Mouse (Mus musculus): ENCODE results near the gene Btbd9. TPM values are rescaled to one million over a fixed set of nuclear protein-coding genes. Genes with fewer than 3 reads are reported as not detected.

Gene Btbd9
- total RNA-seq, 2 experiments from 2014 or later: 95.6 to 106 TPM

DNA sequence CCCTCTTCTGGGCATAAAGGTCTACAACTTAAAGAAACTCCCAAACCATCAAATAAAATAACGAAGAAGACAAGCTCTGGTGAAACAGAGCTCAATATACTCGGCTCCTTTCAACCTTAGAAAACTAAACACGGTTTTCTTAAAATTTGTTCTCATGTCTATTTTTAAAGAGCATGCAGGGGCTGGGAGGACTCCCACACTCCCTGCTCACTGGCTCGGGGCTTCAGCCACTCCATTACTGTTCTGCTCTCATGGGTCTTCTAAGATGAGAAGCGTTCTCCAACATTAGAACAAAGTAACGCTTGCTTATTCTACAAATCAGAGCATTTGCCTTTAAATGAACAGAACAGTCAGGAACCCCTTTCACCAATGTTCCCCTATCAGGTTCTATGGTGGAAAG lies 192.6 kb downstream of the Btbd9 start:
- peak in 1 of 2 experiments; percentile 72 for DNase-seq (ENCODE audit: low spot score in 2 of 2)
- intact Hi-C loops (cut with DNase I): no loop called here

DNA sequence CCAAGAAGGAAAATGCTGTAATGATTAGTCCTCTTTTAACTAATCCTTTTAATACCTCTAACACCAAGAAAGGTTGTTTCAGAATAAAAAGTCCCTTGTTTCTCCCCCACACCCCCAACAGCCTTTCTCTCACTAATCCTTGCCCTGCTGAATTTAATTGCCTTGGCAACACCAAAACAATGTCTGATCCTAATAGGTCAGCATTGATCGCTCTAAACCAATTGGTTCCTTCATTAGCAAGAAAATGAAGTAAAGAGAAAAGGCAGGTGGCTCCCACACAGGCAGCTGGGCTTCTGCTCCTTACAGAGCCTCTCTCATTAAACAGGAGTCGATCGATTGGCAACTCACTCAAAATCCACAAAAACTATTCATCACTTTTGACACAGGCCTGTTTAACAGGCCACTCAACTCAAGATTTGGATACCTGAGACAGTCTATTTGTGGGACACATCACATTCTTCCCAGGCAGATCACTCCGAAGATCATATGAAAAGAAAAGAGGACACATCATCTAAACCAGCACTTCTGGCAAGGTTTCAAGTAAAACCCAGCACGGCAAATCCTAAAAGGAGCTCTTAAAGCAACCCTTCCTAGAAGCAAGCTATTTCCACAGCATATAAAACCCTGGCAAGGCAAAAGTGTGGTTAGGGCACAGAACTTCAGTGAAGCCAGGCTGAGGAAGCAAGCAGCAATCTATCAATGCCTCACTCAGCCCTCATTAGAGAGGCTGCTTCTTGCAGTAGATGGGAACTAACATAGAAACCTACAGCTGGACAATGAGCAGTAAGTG lies 197.9 kb downstream of the Btbd9 start:
- intact Hi-C loops (cut with DNase I): no loop called here
- DNase-seq (ENCODE audit: low spot score in 2 of 2): peak in 1 of 2 experiments; percentile 66

- intact Hi-C loops (cut with DNase I): no loop called here
- no peak for DNase-seq (ENCODE audit: low spot score in 2 of 2)
Observed at GRCm38 (mm10) chr17:30377754-30378153, 198.5 kb downstream of the Btbd9 start.

- intact Hi-C loops (cut with DNase I): no loop called here
- DNase-seq (ENCODE audit: low spot score in 2 of 2): no peak
Observed at GRCm38 (mm10) chr17:30375107-30375506, 201.2 kb downstream of the Btbd9 start.

DNA sequence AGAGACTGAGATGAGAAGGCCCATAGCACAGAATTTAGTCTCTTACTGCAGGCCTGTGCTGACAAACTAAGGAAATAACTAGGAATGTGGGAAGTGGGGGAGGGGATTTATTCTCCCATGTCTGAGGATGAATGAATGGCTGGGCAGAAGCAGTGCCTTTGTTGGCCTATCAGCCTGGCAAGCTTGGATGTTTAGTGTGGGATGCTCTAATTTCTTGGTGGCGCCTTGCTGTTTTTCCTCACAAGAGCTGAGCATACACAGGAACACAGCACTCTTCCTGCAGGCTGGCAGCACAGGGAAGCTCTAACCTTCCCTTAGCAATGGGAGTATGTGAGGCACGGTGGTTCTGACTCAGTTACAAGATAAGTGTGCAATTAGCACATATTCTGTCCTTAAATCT lies 207.7 kb downstream of the Btbd9 start:
- intact Hi-C loops (cut with DNase I): no loop called here

DNA sequence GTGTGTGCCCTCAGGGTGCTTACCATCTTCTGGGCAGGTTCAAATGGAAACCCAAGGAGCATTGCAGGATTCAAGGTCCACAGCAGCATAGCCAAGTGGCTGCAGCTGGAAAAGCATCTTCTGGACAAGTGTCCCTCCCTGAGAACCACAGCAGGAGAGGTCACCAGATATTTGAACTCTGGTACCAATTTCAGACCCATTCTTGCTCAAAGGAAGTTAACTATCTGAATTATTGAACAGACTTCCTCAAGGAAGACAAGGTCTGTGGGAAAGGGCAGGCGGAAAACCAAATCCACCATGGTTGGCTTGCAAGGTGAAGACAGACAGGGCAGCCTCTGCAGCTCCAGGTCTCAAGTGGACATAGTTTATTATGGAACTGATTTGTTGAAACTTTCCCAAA lies 211.6 kb downstream of the Btbd9 start:
- DNase-seq (ENCODE audit: low spot score in 2 of 2): no peak
- intact Hi-C loops (cut with DNase I): no loop called here

More for the DNA sequence above, 207.7 kb downstream of the Btbd9 start:
- DNase-seq (ENCODE audit: low spot score in 2 of 2): no peak

GRCm38 (mm10) chr17:30363365-30363764 lies 212.9 kb downstream of the Btbd9 start:
- intact Hi-C loops (cut with DNase I): no loop called here
- no peak for DNase-seq (ENCODE audit: low spot score in 2 of 2)

- intact Hi-C loops (cut with DNase I): no loop called here
- no peak for DNase-seq (ENCODE audit: low spot score in 2 of 2)
Observed at GRCm38 (mm10) chr17:30360654-30361053, 215.6 kb downstream of the Btbd9 start.

- no peak for DNase-seq (ENCODE audit: low spot score in 2 of 2)
- intact Hi-C loops (cut with DNase I): no loop called here
Observed at GRCm38 (mm10) chr17:30359392-30359791, 216.9 kb downstream of the Btbd9 start.

GRCm38 (mm10) chr17:30355431-30355830 lies 220.9 kb downstream of the Btbd9 start:
- intact Hi-C loops (cut with DNase I): no loop called here

DNA sequence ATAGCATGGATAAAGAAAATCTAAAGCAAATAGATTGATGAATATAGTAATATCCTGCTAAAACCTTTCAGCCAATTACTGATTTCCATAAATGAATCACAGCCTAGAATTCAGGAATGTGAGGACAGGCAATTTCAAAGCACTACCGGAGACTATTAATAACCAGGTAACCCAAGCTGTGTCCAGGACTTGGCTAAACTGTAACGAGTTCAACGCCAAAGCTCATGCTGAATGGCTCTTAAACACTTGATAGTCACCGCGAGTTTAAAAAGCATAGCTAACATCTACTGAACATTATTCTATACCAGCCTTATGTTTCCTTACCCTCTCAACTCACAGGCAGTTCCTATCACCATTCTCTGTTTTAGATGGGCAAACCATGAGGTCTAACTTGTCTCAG lies 221.9 kb downstream of the Btbd9 start:
- DNase-seq (ENCODE audit: low spot score in 2 of 2): no peak
- intact Hi-C loops (cut with DNase I): no loop called here

More at GRCm38 (mm10) chr17:30355431-30355830, 220.9 kb downstream of the Btbd9 start:
- DNase-seq (ENCODE audit: low spot score in 2 of 2): no peak

DNA sequence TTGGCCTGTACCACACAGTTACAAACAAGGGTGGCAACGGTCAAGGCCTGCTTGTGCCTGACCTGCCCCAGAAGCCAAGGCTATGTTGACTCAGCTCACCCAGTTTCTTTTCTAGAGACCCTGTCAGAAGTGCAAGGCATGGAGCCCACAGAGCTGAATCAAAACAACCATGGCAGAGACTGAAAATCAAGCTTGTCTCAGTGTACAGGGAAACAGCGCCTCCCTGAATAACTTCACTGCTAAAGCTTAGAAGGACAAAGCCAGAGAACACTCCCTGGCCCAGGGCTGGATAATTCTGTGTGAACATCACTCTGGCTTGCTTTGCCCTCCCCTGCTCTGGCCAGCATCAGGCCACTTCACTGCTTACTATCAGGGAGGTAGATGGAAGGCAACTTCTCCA lies 228.3 kb downstream of the Btbd9 start:
- no peak for DNase-seq (ENCODE audit: low spot score in 2 of 2)
- intact Hi-C loops (cut with DNase I): no loop called here

- intact Hi-C loops (cut with DNase I): no loop called here
- no peak for DNase-seq (ENCODE audit: low spot score in 2 of 2)
Observed at GRCm38 (mm10) chr17:30347101-30347613, 229.1 kb downstream of the Btbd9 start.

- intact Hi-C loops (cut with DNase I): no loop called here
- no peak for DNase-seq (ENCODE audit: low spot score in 2 of 2)
Observed at GRCm38 (mm10) chr17:30345008-30345407, 231.3 kb downstream of the Btbd9 start.

DNA sequence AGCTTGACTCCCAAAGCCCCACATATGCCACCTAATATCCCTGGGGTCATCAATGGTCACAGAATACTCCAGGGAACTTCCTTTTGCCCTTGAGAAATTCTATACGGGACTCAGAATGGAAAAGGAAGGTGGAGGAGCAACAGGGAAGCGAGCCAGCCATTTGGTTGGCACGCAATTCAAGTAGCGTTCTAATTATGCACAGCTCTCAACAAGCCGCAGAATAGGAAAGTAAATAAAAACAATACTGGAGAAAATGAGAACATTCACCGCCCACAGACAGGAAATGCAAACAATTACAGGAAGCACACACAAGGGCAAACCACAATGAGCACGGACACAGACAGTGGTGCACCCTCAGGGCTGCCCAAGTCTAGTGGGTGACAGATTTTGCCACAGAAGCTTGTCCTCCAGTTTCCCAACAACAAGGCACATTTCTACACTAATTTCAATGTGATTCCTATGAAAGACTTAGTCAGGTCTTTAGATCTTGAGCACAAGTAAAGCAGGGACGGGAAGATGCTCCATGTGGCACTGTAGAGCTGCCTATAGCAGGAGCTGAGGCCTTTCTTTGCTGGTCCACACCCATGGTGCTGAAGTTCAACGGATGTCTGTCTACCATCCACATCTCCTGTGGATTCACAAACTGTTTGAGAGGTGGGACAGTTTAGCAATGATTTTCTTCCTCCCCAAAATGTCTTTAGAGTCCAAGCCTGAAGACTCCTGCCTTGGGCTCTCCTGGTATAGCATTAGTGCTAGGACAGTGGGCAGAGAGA lies 232.4 kb downstream of the Btbd9 start:
- DNase-seq (ENCODE audit: low spot score in 2 of 2): no peak
- intact Hi-C loops (cut with DNase I): no loop called here

DNA sequence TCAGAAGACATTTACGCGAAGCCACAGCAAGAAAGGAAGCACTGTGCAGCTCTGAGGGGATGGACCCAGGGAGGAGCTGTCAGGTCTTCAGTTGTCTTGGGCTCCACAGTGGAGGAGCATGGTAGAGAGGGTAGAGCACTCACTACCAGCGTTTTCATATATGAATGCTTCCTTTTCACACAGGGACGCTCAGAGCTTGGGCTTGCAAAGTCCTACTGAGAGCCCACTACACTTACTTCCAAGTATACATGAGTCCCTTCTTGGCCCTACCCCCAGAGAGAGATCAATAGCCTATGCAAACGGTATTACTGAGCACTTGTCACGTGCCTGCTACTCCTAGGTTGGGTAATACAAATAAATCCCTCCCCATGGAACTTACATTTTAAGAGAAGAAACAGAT lies 234.7 kb downstream of the Btbd9 start:
- DNase-seq (ENCODE audit: low spot score in 2 of 2): no peak
- intact Hi-C loops (cut with DNase I): no loop called here

- intact Hi-C loops (cut with DNase I): no loop called here
Observed at GRCm38 (mm10) chr17:30340495-30341126, 235.7 kb downstream of the Btbd9 start.

GRCm38 (mm10) chr17:30339317-30339716 lies 237.0 kb downstream of the Btbd9 start:
- intact Hi-C loops (cut with DNase I): no loop called here
- DNase-seq (ENCODE audit: low spot score in 2 of 2): no peak

More at GRCm38 (mm10) chr17:30340495-30341126, 235.7 kb downstream of the Btbd9 start:
- no peak for DNase-seq (ENCODE audit: low spot score in 2 of 2)

DNA sequence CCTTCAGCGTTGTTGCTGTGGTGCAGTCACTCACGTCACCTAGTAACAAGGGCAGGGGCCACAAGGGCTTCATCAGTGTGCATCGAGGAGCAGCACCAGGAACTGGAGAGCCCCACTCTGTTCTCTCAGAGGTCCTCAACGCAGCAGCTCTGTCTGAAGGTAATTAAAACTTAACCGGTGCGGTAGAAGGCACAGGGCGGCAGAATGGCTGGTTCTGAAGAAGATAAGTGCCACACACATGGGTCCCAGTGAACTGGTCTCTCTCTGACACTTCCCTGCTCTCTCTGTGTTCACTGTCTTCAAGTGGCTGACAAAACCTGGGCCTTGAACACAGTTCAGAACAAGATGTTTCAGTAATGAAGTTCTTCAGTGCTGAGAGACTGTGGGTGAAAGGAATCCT lies 239.5 kb downstream of the Btbd9 start:
- no peak for DNase-seq (ENCODE audit: low spot score in 2 of 2)
- intact Hi-C loops (cut with DNase I): no loop called here

GRCm38 (mm10) chr17:30336280-30336679 lies 240.0 kb downstream of the Btbd9 start:
- DNase-seq (ENCODE audit: low spot score in 2 of 2): no peak
- intact Hi-C loops (cut with DNase I): no loop called here
